Mouse (Mus musculus): ENCODE data around the gene Chga.

Gene Chga

GRCm38 (mm10) chr12:102601847-102602246 lies 47.1 kb downstream of the Chga start:
- DNase-seq: no peak

- DNase-seq: no peak
Measured at GRCm38 (mm10) chr12:102602255-102603041, 47.7 kb downstream of the Chga start.

- DNase-seq: no peak
Measured at GRCm38 (mm10) chr12:102605607-102606006, 50.8 kb downstream of the Chga start.

- DNase-seq: no peak
Measured at GRCm38 (mm10) chr12:102607066-102607465, 52.3 kb downstream of the Chga start.

- no peak for DNase-seq
Measured at GRCm38 (mm10) chr12:102607808-102608517, 53.2 kb downstream of the Chga start.

- DNase-seq: no peak
Measured at GRCm38 (mm10) chr12:102610927-102611326, 56.2 kb downstream of the Chga start.

GRCm38 (mm10) chr12:102612431-102612830 lies 57.7 kb downstream of the Chga start:
- no peak for DNase-seq

- no peak for DNase-seq
Measured at GRCm38 (mm10) chr12:102613411-102613810, 58.6 kb downstream of the Chga start.

Data from kidney, adult 11 months (tissue).